13 mouse cellular contexts compared by ENCODE assay signal in genomic region chr5:129542236-129542635, GRCm38 (mm10). TPM values are rescaled to one million over a fixed set of nuclear protein-coding genes. Genes with fewer than 3 reads are reported as not detected.
DNase-seq lines count a peak whose midpoint lies in the region; ATAC-seq and TF ChIP-seq lines count a peak whose summit lies in the region.
"Had no signal": no experiment of that assay in that cellular context is flagged by ENCODE, and none has a peak within 500 bp of the region (broad histone marks: within the 10 kb centered on the region; RNA-seq: fewer than 3 reads in every experiment).

No protein-coding gene starts in this region.

- DNase-seq in layer of hippocampus, adult 2 months (ENCODE audit: low spot score in 2 of 2), result no peak
- DNase-seq in layer of hippocampus, adult 8-10 months (ENCODE audit: low spot score in 2 of 2), result no peak
- DNase-seq in A20 (ENCODE audit: low read depth, low spot score) (peak; percentile 26), ES-CJ7 (ENCODE audit: low read depth, low spot score) (peak; percentile 32)
- no peak for DNase-seq in thymus, postnatal 14 days
- DNase-seq in urinary bladder, postnatal 25 days (ENCODE audit: low spot score), result no peak
- DNase-seq: gastrocnemius, postnatal 10 days; kidney, postnatal 10 days; lung, postnatal 36 days had no signal

- TF ChIP-seq CTCF in layer of hippocampus, adult 2 months (conservative IDR thresholded peaks at IDR 0.05), result peak; percentile 66

- no peak overlapping the region for H3K4me3 ChIP-seq in layer of hippocampus, adult 2 months
- H3K4me3 ChIP-seq: embryonic facial prominence, embryonic 13.5 days; forebrain, embryonic 12.5 days; heart, embryonic 15.5 days had no signal

- peak overlapping the region; percentile 97; the same call in 1 of the 2 replicates for H3K27ac ChIP-seq in layer of hippocampus, adult 2 months
- H3K27ac ChIP-seq: embryonic facial prominence, embryonic 13.5 days; forebrain, embryonic 12.5 days; heart, embryonic 15.5 days had no signal

- ATAC-seq in granulocyte monocyte progenitor cell, adult 5-6 weeks (replicated peaks; ENCODE audit: poor library complexity, severe bottlenecking), result peak; percentile 53; the same call in 1 of the 2 replicates

RNA-seq across cellular contexts. Expression of gene Sfswap, which starts 41.2 kb away (rescaled TPM):
- 100 to 1,000 TPM; 129 to 147 TPM for total RNA-seq in layer of hippocampus, adult 2 months (2021)
- 100 to 1,000 TPM; 110 to 152 (median 139) TPM for total RNA-seq in layer of hippocampus, adult 8-10 months (2022)
- 75.3 and 87.2 TPM in 2 replicates for total RNA-seq in granulocyte monocyte progenitor cell, adult 5-6 weeks (2014; fragmentation: Nextera tagmentation)
- 67.2 and 72.7 TPM in 2 replicates for total RNA-seq in granulocyte monocyte progenitor cell, adult 5-6 weeks (2017)

RNA-seq across cellular contexts. Expression of gene Mmp17, which starts 41.7 kb away (rescaled TPM):
- total RNA-seq in layer of hippocampus, adult 2 months (2021), result 100 to 1,000 TPM; 126 to 133 TPM
- 100 to 1,000 TPM; 103 to 128 (median 115) TPM for total RNA-seq in layer of hippocampus, adult 8-10 months (2022)
- not detected in 2 replicates for total RNA-seq in granulocyte monocyte progenitor cell, adult 5-6 weeks (2014; fragmentation: Nextera tagmentation)
- total RNA-seq in granulocyte monocyte progenitor cell, adult 5-6 weeks (2017), result 1.5 TPM in 1 of 2 replicates, not detected in the other

Comparison
In these comparisons a context has a peak if more than half of its experiments do, and no peak if none do; other contexts are left out.
1. DNase-seq: peak in A20 (single experiment) and ES-CJ7 (single experiment); none in layer of hippocampus, adult 2 months (0 of 2), layer of hippocampus, adult 8-10 months (0 of 2), thymus, postnatal 14 days (single experiment) and urinary bladder, postnatal 25 days (single experiment).
2. RNA of gene Mmp17, which starts 41.7 kb away (total RNA-seq): 126 to 133 TPM in layer of hippocampus, adult 2 months and 103 to 128 TPM in layer of hippocampus, adult 8-10 months; 1.5 TPM in granulocyte monocyte progenitor cell, adult 5-6 weeks; every median in the first group is over 10 times any median in the second.